Mouse (Mus musculus): ENCODE results near the gene Rad23b.
"Not testable (repeated sequence)": the region's sequence is repeated elsewhere in the genome, so short reads cannot be mapped to it uniquely, and the experiment has no call there.

The Rad23b gene

GRCm38 (mm10) chr4:55349452-55350218 lies at the start of gene Rad23b:
Gene Rad23b, plus strand, starts transcription at chr4:55350043.
- peak; percentile 100 for DNase-seq (ENCODE audit: low spot score)

DNA sequence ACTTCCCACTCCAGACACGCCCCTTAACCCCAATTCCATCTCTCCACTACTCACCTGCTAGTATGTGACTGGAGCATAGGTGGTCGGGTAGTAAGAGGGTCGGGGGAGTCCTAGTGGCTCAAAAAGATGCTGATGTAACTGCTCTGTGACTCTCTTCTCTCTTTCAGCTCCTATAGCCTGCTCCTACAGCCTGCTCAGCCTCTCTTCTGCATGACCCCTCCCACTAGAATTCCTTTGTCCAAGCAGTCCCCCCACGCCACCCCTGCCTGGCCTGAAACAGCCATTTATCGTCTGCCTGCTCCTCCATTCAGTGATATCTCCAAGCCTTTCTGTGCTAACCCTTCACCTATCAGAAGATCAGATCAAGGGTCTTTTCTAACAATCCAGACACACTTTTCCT lies 45.7 kb upstream of the Rad23b start:
- DNase-seq (ENCODE audit: low spot score), result no peak

- no peak for DNase-seq (ENCODE audit: low spot score)
These were observed 43.2 kb upstream of the Rad23b start for GRCm38 (mm10) chr4:55306636-55307035.

- no peak for DNase-seq (ENCODE audit: low spot score)
These were observed 33.1 kb upstream of the Rad23b start for GRCm38 (mm10) chr4:55316726-55317125.

DNA sequence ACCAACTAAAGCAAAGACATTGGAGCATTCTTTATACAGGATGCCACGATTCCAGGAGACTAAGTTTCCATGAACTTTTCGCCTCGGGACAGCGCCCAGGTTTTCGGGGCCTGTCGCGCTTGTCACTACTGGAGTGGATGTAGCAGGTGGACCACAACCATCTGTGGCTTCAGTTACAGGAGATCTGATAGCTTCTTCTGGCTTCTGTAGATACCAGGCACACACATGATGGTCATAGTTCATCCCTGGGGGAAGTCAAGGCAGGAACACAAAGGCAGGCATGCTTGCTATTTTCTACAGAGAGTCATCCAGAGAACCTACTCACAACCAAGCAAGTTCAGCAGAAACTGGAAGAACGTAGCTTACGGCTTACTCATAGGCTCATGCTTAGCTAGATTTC lies 31.5 kb upstream of the Rad23b start:
- DNase-seq (ENCODE audit: low spot score), result not testable (repeated sequence)

DNA sequence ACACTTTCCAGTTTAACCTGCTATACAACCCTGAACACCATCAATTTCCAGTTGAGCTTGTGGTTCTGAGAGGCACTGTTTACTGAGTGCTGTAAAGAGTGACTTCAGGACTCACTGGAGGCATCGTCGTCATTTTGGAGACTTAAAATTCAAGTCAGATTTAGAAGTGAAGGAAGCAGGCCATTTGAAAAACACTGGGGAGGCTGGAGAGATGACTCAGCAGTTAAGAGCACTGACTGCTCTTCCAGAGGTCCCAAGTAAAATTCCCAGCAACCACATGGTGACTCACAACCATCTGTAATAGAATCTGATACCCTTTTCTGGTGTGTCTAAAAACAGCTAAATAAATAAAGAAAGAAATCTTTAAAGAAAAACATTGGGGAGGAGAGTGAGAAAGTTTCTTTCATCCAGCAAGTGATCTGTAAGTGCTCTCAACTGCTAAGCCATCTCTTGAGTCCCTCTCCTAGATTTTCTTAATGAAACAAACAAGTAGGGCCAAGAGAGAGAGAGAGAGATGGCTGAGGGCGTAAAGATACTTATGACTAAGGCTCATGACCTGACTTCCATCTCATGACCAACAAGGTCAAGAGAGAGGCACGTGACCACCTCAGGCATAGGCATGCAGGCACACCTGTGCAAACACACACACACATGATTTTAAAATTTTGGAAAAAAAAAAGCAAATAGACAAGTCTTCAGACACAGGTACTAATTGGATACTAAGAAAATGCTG lies 23.9 kb upstream of the Rad23b start:
- DNase-seq (ENCODE audit: low spot score), result no peak

DNA sequence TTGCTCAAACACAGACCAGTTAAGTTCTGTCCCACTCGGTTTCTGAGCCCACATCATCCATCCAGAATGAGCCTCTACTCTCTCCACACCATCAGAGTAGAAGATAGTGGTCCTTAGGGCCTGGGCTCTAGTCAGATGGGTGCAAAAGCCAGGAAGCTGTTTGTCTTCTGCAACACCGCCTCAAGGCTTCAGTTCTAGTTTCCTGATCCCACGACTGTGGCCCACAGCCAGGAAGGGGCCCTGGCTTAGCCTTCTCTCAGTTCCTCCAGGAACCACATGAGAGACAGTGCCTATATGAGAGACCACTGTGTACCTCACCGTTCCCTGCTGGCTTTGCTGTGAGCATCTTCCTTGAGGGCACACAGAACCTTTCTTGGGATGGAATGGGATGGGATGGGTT lies 22.3 kb upstream of the Rad23b start:
- no peak for DNase-seq (ENCODE audit: low spot score)

- DNase-seq (ENCODE audit: low spot score), result no peak
These were observed 21.4 kb upstream of the Rad23b start for GRCm38 (mm10) chr4:55328471-55328870.

GRCm38 (mm10) chr4:55328928-55329327 lies 20.9 kb upstream of the Rad23b start:
- DNase-seq (ENCODE audit: low spot score), result not testable (repeated sequence)

DNA sequence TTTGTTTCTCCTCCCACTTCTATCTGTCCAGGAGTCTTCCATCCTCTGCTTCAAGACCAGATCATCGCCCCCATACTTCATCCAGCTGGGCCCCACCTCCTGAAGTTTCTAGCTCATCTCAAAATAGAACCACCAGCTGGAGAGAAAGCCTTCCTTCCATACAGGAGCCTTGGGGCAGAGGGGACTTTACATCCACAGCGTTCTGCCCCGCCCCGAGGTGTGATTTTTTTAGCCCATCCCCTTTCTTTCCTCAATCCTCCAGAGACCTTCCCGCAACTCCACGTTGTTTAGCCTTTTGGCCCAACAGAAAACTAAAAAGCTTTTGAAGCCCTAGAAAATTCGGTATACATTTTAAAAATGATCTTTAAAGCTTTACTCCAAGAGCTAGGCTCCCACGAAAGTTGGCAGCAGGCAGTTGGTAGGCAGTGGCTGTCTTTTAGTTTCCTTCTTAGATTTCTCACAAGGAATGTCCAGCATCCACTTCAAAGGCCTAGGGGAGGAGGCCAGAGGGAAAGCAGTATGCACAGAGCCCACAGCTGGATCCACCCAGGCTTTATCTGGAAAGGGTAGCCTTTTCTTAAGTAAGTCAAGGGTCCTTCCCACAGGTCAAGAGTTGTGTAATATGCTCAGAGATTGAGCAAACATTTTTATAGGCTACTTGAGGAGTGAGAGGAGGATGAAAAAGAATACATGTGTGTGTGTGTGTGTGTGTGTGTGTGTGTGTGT lies 20.1 kb upstream of the Rad23b start:
- no peak for DNase-seq (ENCODE audit: low spot score)

DNA sequence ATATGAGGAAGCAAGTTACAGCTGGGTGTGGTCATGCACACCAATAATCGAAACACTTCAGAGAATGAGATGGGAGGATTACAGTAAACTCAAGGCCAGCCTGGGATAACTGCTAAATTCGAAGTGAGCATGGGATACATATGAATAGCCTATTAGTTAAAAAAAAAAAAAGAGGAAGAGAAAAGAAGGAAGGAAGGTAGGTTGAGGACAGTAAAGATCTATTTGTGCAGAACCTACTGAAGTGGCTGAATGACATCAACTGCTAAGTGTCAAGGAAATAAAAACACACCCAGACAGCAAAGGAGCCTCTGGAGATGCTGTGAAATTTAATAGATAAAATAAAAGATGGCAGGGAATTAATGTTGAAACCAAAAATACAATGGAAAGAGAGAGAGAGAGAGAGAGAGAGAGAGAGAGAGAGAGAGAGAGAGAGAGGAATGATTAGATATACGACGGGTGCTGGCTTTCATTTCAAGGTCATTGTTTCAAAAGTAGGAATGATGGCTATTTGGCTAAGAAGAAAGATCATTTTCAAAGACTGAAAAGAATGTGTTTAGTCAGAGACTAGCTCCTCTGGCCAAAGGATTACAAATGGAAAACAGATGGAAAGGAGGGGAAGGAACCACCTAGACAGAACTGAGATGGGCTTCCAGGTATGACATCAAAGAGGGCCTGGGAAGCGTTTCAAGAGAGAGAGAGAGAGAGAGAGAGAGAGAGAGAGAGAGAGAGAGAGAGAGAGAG lies 14.6 kb upstream of the Rad23b start:
- no peak for DNase-seq (ENCODE audit: low spot score)

DNA sequence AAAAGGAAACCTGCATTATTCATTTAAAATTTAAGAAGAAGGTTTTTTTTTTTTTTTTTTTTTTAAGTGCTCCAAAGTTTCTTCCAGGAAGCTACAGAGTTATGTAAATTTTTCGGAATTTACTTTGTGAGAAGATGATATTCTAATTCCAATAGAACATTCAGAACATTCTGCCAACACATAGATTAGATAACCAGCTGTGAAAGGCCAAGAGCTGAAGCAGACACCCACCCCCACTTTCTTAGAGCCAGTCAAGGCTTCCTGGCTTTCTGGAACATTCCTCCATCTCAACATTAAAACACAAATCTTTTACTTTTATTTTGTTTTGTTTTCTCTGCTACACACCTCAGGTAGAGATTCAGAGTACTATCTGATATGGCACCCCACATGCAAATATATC lies 10.9 kb upstream of the Rad23b start:
- no peak for DNase-seq (ENCODE audit: low spot score)

GRCm38 (mm10) chr4:55339388-55339787 lies 10.5 kb upstream of the Rad23b start:
- no peak for DNase-seq (ENCODE audit: low spot score)

- no peak for DNase-seq (ENCODE audit: low spot score)
These were observed 8.0 kb upstream of the Rad23b start for GRCm38 (mm10) chr4:55341797-55342196.

DNA sequence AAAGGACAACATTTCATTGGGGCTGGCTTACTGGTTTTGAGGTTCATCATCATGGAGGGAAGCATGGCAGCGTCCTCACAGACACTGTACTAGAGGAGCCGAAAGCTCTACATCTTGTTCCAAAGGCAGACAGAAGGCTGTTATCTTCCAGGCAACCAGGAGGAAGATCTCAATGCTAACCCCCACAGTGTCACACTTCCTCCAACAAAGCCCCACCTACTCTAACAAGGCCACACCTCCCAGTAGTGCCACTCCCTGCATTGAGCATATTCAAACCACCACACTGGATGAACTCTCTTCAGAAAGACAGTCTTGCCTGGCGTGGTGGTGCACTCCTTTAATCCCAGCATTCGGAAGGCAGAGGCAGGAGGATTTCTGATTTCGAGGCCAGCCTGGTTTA lies 7.2 kb upstream of the Rad23b start:
- no peak for DNase-seq (ENCODE audit: low spot score)

- DNase-seq (ENCODE audit: low spot score), result no peak
These were observed 6.6 kb upstream of the Rad23b start for GRCm38 (mm10) chr4:55343287-55343686.

DNA sequence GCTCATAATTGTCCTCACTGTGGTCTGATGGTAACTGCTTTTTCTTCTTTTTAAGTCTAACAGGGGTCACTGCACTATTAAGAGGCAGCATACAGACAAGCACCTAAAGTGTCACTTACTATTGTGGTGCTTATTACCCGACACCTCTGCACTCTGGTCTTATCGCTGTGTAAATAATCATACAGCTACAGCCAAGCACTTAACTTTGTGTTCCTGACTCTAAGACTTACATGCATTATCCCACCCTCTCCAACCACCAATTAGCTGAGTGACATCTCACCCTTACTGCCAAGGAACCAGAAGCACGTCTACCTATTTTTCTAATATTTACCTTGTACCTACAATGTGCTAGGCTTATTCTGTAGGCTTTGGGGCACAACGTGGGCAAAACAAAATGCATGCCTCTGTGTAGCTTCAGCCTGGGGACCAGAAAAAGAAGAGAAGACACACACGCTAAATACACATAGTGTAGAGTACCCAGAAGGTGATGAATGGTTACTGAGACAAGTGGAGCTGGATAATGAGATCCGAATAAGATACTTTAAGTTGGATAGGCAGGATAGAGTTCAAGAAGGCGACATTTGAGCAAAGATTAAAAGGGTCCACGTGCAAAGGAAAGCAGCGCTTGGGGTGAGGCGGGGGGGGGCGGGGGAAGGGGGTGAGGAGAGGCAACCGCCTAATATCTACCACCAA lies 938 bp upstream of the Rad23b start:
- no peak for DNase-seq (ENCODE audit: low spot score)

DNA sequence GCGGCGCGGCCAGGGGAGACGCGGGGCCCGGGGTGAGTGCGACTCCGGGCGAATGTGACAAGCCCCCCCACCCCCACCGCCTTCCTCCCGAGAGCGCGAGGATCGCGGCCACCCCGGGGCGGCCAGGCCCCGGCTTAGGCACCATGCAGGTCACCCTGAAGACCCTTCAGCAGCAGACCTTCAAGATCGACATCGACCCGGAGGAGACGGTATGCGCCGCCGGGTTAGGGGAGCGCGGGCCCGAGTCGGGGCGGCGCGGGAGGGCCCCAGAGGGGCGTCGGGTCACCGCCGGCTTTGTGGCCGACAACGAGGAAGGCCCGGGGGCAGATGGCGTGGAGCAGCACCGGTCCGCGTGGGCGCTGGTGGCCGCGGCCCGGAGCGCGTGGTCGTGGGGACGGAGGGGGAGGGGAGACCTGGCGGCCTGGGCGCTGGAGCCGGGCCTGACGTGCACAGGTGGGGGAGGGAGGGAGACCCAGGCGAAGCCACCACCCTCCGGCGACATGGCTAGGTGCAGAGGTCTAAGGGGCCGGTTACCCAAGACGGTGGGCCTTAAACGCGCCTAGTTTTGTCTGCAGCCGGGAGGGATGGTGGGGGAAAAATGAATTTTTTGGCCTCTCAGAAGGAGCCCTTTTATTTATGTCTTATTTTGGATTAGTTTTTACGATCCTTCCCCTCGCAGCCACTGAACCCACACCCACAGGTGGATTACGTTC lies 532 bp downstream of the Rad23b start:
- peak; percentile 75 for DNase-seq (ENCODE audit: low spot score)

- DNase-seq (ENCODE audit: low spot score), result no peak
These were observed 1.2 kb downstream of the Rad23b start for GRCm38 (mm10) chr4:55351037-55351436.

DNA sequence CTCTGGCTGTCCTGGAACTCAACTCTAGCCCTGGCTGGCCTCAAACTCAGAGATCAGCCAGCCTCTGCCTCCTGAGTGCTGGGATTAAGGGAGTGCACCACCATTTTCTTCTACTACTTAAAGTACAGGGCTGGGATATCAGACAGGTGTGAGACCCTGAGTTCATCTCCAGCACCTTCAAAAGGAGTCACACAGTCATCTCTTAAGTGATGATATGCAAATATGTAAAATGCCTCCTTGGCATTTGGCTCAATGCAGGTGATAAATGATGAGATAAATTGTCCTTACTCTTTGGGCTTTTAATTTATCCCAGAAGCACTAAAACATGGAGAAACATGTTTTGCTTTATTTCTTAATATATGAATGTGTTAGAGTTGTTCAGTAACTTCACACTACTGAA lies 2.0 kb downstream of the Rad23b start:
- DNase-seq (ENCODE audit: low spot score), result no peak

- DNase-seq (ENCODE audit: low spot score), result no peak
These were observed 4.2 kb downstream of the Rad23b start for GRCm38 (mm10) chr4:55354038-55354437.

Measured in testis, postnatal 14 days (tissue).